Mouse (Mus musculus) ovary, postnatal 36 days (tissue): ENCODE data around the gene Rras2.

Source experiments
- DNase-seq: peaks from one replicate; pipeline ENCODE4 v3.0.0; 2022; ENCODE audit warnings: low spot score, mixed read lengths

Rras2 gene

DNA sequence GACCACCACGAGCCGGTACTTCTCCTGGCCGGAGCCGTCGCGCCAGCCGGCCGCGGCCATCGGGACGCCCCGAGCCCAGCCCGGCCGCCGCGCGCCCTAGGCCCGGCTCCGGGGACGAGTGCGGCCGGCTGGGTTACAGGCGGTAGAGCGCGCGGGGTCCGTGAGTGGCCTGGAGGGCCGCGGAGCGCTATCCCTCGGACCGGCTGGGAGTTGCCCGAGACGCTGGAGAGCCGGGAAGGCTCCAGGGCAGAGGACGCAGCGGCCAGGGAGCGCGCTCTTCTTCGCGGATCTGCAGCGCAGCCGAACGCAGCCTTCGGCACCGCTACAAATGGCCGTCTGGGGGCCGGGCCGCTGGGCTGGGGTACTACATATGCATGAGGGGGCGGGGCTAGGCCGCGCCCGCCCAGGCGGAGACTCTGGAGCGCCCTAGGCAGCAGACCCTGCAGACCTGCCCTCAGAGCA, at the start of gene Rras2:
Gene Rras2 (minus strand): TSS at position 338 of the 462 bp plus-strand sequence.
- peak; percentile 90 for DNase-seq

DNA sequence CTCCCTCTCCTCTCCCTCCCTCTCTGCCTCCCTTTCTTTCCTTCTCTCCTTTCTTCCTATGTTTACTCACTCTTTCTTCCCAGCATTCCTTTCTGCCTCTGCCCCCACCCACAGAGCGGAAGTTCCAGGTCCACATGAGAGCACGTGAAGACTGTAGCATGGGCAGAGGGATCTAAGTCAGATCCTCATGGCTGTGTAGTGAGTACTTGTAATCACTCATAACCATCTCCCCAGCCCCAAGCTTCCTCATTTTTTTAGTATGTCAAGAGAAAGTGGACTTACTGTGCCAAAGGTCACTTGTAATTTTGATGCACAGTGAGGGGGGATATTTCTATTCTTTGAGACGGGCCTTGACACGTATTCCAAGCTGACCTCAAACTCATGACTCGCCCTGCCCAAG, 45.4 kb upstream of the Rras2 start:
- no peak for DNase-seq

DNA sequence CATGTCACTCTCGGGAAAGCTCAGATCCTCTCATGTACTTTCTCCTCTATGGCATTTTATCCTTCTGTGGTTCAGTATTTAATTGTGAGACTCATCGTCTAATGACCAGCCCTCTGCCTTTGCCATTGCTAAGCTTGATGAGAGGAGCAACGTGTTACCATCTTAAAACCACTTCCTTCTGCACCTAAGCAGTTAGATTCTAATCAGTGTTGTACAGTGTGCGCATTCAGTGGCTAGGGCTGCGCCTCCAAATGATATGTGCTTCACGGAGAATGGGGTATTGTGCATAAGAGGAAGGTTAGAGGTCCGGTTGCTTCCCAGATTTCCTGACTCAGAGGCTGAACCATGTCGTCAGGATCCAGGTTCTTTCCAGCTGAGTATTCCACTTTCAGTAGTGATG, 43.5 kb upstream of the Rras2 start:
- DNase-seq, result no peak

DNA sequence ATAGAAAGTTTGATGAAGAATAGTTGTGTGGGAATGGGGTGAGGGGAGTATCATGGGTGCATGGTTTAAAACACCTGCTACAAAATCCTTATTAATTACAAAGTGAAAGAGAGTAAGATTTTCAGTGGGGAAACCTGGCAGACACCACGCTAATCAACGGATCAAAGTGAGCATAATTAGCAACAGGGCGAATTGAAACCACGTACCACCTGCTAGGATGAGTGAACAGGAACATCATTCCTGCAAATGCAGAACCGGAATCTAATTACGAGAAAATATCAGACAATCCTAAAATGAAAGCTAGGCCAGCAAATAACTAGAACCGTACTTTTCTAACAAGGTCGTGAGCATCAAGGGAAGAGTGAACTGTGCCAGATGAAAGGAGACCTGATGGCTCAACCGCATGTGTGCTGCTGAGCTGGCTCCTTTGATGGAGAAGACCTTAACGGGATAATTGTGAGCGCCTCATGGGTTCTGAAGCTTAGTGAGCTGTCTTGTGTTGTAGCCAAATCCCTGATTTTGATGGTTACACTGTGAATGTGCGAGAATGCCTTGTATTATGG, 40.2 kb upstream of the Rras2 start:
- no peak for DNase-seq

DNA sequence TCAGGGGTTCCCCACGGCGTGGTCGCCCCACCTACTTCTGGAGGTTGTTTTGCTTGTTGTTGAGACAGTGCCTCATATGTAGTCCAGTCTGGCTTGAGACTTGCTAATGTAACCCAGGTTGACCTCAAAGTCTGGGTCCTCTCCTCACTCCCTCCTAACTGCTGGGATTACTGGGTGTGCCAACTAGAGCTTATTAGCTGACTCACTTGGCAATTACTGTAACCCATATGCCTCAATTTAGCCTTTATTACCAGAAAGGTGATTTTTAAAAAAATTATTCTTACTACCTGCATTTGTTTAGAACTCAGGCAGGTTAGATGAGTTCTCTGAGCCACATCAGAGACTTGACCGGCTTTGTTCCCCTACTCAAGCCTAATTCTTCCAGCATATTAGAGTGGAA, 38.8 kb upstream of the Rras2 start:
- DNase-seq, result no peak

DNA sequence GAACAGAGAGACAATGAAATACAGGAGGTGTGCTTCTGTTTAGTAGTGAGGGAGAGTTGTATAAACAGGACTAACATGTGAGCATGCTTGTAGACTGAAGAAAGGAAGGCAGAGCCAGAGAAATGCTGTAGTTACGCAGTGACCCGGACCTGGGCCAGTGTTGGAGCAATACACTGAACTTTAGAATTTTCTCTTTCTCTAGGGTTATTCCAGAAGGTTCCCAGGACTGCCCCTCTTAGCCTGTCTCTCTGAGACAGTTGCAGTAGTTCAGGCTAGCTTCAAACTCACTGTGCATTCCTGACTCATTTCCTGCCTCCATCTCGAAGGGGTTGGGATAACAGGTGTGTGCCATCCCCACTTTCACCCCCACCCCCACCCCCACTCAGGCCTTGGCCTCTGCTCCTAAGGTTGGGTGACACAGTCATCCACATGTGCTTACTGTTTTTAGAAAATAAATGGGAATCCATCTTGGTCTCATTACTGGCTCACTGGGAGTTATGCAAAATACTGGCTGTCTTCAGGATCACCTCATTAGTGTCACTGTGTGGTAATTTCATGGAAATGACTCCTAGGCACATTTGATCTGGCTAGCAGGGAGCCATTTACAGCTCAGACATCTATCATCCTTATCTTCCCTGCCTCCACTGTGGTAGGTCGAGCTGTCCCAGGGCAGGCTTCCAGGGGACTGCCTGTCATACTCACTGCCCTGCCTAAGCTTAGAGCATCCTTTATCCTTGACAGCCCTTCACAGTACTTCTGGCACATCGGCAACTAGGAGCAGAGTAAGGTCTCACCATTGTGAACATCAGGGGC, 37.7 kb upstream of the Rras2 start:
- no peak for DNase-seq

DNA sequence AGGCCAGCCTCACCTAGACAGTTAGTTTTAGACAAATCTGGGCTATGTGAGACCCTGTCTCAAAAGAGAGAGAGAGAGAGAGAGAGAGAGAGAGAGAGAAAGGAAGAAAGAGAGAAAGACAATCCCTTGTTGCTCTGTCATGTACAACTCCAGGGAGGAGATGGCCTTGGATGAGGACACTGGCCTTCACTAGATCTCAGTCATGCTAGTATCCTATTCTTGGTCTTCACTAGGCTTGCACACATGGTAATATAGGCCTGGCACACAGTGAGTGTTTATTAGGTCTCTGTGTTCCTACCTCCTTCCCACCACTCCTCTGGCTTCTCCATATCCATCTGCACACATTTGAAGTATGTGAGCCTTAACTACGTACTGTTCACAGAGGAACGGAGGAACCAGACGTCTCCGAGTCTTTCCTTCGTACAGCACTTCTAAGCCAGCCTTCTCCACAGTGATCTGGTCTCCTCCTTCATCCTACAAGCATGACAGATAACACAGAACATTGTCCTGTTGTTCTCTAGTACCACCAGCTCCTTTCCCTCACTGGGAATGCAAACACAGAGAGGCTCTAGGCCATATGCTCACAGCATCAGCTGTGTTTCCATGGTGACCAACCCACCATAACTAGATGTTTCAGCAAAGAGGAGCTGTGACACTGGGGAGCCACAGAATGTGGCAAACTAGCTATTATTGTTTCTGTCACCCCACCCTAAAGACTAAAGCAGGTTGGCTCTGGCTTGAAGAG, 33.6 kb upstream of the Rras2 start:
- no peak for DNase-seq

DNA sequence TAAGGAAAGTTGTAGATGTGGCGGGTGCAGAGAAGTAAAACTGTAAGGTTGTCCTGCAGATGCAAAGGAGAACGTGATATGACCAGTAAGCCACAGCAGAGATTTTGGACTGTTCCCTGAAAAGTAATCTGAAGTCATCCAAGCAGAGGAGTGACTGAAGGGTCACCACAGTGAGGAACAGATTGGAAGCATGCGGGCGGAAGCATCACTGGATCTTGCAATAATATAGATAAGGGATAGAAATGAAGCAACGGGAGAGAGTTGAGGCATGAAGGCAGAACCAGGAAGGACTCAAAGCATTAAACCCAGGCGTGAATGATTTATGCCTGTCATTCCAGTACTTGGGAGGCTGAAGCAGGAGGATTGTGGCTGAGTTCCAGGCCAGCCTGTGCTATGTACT, 32.0 kb upstream of the Rras2 start:
- DNase-seq, result no peak

DNA sequence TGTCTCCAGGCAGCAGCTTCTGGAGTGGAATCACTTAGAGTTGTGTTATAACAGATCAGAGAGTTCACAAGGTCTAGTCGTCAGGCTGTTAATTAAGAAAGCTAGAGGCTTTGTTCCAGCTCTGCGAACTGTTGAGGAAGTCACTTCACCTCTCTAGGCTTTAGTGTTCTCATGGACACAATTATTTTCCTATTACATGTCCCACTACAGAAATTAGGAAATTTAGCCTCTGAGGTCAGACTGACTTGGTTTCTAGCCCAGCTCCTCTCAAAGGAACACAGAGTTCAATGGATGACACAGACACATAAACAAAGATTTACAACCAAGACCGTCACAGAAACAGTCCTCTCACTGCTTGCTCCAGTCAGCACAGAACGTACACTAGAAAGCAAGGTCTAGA, 31.6 kb upstream of the Rras2 start:
- DNase-seq, result no peak

DNA sequence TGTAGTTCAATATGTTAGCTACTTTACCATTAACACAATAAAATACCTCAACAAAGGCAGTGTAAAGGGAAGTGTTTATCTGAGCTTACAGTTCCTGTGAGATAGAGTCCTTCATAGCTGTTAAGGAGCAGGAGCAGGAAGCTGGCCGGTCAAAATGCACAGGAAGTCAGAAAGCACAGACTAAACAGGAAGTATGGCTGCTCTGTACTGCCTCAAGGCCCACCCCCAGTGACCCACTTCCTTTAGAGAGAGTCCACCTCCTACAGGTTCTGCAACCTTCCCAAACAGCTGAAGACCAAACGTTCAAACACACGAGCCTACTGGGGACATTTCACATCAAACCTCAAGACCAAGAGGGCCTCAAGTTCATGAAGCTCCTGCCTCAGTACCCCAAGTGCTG, 28.3 kb upstream of the Rras2 start:
- no peak for DNase-seq

DNA sequence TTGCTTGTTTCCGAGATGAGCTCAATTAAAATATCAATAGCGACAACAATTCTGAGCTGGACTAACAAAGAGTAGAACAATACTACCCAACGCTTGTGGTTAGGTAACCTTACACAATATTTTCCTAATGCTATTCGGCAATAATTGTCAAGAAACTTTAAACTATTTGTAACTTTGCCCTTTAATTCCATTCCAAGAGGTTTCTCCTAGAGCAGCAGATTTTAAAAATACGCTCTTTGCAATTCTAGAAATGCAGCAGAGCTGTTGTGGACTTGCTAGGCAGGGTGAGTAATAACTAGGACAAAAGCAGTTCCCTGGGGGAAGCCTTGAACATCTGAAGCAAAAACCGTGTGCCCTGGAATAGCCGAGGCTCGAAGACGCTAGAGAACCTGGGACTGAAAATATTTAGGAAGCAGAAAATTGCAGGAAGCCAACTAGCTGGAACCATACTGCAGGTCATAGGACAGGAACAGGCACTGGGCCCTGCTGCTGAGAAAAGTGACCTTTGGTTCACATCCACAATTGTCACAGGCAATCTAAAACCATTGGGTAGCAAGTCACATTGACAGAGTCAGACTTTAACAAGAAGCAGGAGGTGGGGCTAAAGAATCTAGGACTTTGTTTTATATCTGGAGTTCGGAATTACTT, 24.7 kb upstream of the Rras2 start:
- no peak for DNase-seq

DNA sequence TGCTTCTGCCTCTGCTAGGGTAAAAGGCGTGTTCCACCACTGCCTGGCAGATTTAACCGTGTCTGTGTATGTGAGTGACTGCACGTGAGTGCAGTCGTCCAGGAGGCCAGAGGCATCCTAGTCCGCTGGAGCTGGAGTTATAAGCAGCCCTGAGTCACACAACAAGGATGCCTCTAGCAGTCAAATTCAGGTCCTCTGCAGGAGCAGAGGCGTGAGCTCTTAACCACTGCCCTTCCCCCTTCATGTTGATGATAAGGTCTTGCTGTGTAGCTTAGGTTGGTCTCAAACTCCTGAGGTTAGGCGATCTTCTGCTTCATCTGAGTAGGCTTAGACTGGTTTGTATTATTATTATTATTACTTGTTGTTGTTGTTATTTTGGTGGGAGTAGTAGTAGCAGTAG, 22.4 kb upstream of the Rras2 start:
- no peak for DNase-seq

DNA sequence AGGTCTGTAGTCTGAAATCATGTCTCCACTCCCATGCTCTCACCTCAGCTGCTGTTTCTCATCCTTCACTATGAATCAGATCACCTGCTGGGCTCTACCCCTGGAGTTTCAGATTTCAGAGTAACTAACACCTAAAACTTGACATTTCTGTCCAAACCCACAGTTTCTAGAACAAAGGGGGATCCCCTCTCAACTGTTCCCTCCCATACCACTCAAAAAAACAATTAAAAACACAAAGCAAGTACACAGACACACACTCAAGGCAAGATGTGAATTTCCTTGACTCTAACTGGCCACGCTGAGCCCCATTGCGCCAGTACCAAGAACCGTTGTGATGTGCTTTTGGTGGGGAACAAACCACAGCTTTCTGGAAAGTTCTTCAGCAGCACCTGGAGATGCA, 21.8 kb upstream of the Rras2 start:
- no peak for DNase-seq

DNA sequence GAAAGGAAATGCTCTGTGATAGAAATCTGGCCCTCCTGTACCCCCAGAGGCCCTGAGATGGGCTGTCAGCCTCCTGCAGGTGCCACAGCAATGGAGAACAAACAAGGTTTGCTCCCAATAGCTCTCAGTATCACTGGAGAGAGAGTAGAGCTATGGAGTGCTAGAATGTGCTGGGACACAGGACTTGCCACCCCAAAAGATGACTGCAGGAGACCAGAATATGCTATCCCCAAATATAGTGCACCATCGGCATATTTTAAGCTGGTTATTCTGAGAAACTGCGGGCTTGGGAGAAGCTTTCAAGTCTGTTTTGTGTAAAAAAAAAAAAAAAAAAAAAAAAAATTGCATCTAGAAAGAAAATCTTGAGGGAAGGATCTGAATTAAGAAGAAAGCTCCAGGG, 20.7 kb upstream of the Rras2 start:
- no peak for DNase-seq

DNA sequence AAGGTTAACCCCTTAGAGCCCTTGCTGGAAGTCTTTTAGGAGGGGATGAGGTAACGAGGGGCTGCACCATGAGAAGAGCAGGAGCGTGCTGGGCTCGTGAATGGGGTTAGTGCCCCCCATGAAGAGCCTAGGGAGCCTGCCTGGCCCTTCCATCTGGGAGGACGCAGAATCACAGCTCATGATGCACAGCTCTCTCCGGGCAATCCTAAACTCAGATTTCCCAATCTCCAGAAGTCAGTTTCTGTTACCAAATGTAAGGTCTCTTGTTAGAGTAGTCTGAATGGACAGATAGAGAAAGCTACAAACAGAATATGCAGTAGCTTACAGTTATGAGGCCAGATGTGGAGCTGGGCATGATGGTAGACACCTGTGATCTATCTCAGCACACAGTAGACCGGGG, 17.6 kb upstream of the Rras2 start:
- DNase-seq, result no peak

DNA sequence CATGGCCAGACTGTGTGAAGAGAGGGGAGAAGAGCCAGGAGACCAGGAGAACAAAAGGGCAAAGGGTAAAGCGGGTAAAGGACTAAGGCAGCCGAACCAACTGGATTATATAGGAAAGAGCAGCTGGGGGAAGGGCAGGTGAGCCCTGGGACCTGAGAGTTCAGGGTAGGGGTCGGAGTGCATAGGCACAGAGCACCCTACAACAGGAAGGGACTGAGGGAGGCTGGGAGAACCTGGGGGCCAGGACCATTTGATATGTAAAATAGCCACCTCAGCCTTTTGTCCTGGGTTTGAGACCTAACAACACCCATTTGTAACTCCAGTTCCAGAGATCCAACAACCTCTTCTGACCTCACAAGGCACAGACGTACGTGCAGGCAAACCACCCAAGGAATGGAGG, 16.4 kb upstream of the Rras2 start:
- no peak for DNase-seq

DNA sequence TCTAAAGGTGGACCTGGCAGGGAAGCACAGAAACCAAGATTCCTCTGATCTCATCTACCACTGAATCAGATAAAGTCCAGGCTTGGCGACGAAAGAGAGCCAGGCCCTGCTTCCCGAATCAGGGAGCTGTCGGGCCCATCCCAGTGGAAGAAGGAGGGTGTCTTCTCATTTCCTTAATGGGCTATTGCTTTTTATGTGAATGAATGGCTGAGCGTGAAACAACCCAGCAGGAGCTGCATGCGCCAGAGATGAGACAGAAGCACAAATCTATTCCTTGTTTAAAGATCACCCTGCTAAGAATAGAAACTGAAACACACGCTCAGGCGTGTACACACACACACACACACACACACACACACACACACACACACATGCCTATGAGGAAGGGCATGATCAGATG, 14.7 kb upstream of the Rras2 start:
- no peak for DNase-seq

DNA sequence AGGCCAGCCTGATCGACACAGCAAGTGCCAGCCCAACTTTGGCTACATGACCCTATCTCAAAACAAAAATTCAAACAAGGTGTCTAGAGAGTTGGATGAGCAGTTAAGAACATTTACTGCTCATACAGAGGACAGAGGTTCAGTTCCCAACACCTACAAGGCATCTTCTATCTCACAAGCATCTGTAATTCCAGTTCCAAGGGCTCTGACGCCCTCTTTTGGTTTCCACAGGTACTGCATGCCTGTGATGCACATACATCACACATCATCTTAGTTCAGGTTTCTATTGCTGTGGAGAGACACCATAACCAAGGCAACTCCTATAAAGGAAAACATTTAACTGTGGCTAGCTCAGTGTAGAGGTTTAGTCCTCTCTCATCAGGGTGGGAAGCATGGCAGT, 11.7 kb upstream of the Rras2 start:
- DNase-seq, result no peak

DNA sequence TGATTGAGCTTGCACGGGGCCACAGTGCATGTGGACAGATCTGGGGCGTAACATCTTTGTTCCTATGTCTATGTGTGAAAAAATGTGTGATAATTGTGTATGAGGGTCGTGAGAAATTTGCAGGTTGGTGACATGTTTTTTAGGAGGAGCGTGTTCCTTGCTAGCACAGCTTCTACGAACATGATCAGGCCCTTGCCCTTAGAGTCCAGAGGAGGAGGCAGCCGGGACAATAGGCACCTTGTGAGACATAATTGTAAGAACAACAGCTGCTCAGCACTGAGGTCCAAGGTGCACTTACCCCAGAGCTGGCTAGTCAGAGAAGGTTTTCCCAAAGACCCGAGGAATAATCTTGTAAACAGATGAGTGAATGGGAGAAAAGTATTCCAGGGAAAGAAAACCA, 599 bp upstream of the Rras2 start:
- DNase-seq, result no peak

DNA sequence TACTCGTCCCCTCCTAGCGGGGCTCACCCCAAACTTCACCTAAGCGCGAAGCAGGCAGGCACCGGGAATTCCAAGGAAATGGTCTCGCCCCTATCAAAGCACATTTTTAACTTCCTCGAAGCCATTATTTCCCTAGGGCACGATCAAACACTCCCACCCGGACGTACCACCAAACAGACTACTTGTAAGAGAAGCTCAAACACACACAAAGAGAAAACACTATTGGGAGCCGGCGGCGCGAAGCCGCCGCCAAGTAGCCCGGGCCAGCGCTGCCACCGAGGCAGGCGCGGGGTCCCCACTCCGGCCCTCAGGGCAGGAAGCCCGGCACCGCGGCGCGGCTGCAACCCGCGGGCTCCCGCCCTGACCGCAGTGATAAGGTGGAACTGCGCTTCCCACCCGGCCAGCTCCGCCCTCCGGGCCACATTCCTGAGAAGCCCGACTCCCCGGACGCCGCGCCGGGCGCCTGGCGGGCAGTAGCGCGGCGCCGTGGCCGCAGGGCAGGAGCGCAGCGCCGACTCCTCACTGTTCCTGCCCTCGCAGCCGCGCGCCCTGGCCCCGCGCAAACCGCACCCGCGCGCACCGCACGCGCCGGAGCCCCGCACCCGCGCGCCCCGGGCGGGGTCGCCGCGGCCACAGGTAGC, 750 bp downstream of the Rras2 start:
- peak; percentile 82 for DNase-seq

DNA sequence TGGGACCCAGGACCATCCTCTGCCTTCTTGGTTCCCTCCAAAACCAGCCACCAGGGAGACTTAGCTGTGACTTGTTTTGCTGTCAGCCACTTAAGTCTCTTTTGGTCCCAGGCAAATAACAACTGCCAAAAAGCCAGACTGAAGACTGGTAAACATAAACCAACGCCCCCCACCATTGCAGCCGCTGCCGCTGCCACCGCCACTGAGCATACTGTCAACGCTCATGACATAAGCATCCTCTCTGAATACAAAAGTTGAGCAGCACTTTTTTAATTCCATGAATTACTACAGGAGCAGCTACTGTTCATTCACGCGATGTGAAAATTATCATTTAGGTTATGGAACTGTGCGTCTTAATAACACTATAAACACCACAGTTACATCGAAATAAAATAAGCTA, 1.6 kb downstream of the Rras2 start:
- DNase-seq, result no peak

DNA sequence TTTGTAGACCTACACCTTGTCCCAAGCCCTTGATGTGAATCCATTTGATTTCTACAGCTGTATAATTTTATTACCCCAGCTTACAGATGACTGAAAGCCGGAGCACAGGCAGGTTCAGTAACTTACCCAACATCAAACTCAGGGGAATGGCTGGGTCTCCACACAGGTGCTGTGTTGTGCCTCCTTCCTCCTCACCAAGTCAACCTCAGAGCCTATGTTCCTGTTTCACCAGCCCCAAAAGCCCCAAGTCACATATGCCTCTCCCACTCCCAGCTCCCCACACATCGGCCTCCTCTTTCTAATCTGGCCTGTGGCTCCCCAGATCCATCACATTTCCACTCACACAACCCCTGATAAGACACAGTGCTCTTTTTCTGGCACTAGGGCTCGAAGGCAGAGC, 2.6 kb downstream of the Rras2 start:
- DNase-seq, result no peak
